Mouse (Mus musculus) intestine, embryonic 15.5 days (tissue): Measurements from ENCODE around the gene Gm13539. TPM values are rescaled to one million over a fixed set of nuclear protein-coding genes. Genes with fewer than 3 reads are reported as not detected.

Source experiments
- polyA plus RNA-seq: library from polyadenylated mRNA; unstranded; fragments of >200 nt; fragmentation: Nextera tagmentation; extraction: Ambion mirVana; gene quantifications from 2 replicates; pipeline ENCODE4 v1.2.1, GENCODE M21; 2015

Gm13539 gene
- polyA plus RNA-seq, 1 experiment from 2014 or later = not detected

Other genes starting within 250 kb of the Gm13539 start
- gene Traf2, start 235.3 kb upstream of the Gm13539 start, polyA plus RNA-seq = 26.7 and 32.4 TPM in 2 replicates
- 339 and 367 TPM in 2 replicates for gene Edf1, start 224.4 kb upstream of the Gm13539 start, polyA plus RNA-seq
- 297 and 389 TPM in 2 replicates for gene Mamdc4, start 207.4 kb upstream of the Gm13539 start, polyA plus RNA-seq
- 163 and 190 TPM in 2 replicates for gene Phpt1, start 207.0 kb upstream of the Gm13539 start, polyA plus RNA-seq
- 1.7 and 2.9 TPM in 2 replicates for gene Ajm1, start 200.5 kb upstream of the Gm13539 start, polyA plus RNA-seq
- 65.5 and 69.7 TPM in 2 replicates for gene Rabl6, start 173.7 kb upstream of the Gm13539 start, polyA plus RNA-seq
- gene Ccdc183, start 164.6 kb upstream of the Gm13539 start, polyA plus RNA-seq = 0.13 and 0.16 TPM in 2 replicates
- gene Tmem141, start 160.3 kb upstream of the Gm13539 start, polyA plus RNA-seq = 22.2 and 23.8 TPM in 2 replicates
- 3.5 and 4.7 TPM in 2 replicates for gene Fcna, start 154.2 kb upstream of the Gm13539 start, polyA plus RNA-seq
- gene Lcn8, start 129.1 kb upstream of the Gm13539 start, polyA plus RNA-seq = not detected in 2 replicates
- gene Lcn5, start 124.3 kb upstream of the Gm13539 start, polyA plus RNA-seq = not detected in 2 replicates
- not detected in 2 replicates for gene Lcn6, start 105.5 kb upstream of the Gm13539 start, polyA plus RNA-seq
- not detected in 2 replicates for gene Lcn10, start 99.5 kb upstream of the Gm13539 start, polyA plus RNA-seq
- gene Obp2a, start 82.2 kb upstream of the Gm13539 start, polyA plus RNA-seq = not detected in 2 replicates
- 87.2 and 98.7 TPM in 2 replicates for gene Bmyc, start 75.5 kb upstream of the Gm13539 start, polyA plus RNA-seq
- gene Obp2b, start 45.2 kb upstream of the Gm13539 start, polyA plus RNA-seq = not detected in 2 replicates
- not detected in 2 replicates for gene Lcn3, start 16.7 kb upstream of the Gm13539 start, polyA plus RNA-seq
- gene Lcn11, start 5.2 kb upstream of the Gm13539 start, polyA plus RNA-seq = not detected in 2 replicates
- gene Glt6d1, start 33.6 kb downstream of the Gm13539 start, polyA plus RNA-seq = not detected in 2 replicates
- not detected in 2 replicates for gene Lcn9, start 40.9 kb downstream of the Gm13539 start, polyA plus RNA-seq
- gene Sohlh1, start 65.0 kb downstream of the Gm13539 start, polyA plus RNA-seq = not detected in 2 replicates
- gene Kcnt1, start 81.5 kb downstream of the Gm13539 start, polyA plus RNA-seq = 0.53 and 0.67 TPM in 2 replicates
- gene Camsap1, start 201.0 kb downstream of the Gm13539 start, polyA plus RNA-seq = 11.3 and 15.6 TPM in 2 replicates
- gene Ubac1, start 239.5 kb downstream of the Gm13539 start, polyA plus RNA-seq = 82.2 and 84.1 TPM in 2 replicates